Mouse (Mus musculus) ES-E14 (cell line): ENCODE results near the gene Rfx2. TPM values are rescaled to one million over a fixed set of nuclear protein-coding genes. Genes with fewer than 3 reads are reported as not detected.

Experiments
- DNase-seq: peaks from one replicate; pipeline ENCODE4 v3.0.0-alpha.2; 2013; ENCODE audit warnings: low read depth, low spot score
- H3K27ac ChIP-seq: 2 replicates; pipeline ENCODE4 v1.5.1; 2012; ENCODE audit warnings: low read depth, mild to moderate bottlenecking, low read length, moderate library complexity, mixed read lengths; ENCODE audit not compliant: poor library complexity, insufficient read depth, severe bottlenecking
- H3K36me3 ChIP-seq: 2 replicates; pipeline ENCODE4 v1.6.1; 2012; ENCODE audit warnings: mild to moderate bottlenecking, low read length, moderate library complexity, mixed read lengths; ENCODE audit not compliant: control insufficient read depth, poor library complexity, insufficient read depth, severe bottlenecking
- H3K4me1 ChIP-seq, 2 experiments: fragments of 150-350 bp in 1 of 2; sonication (generic) in 1 of 2; 2 replicates each; pipeline ENCODE4 v1.6.1; 2012; ENCODE audit warnings: low read length in 2 of 2, mild to moderate bottlenecking in 1 of 2, mixed read lengths in 1 of 2; ENCODE audit not compliant: control insufficient read depth in 2 of 2, insufficient read depth in 2 of 2, poor library complexity in 1 of 2
- H3K4me3 ChIP-seq, 2 experiments: fragments of 150-350 bp in 1 of 2; sonication (generic) in 1 of 2; 2 replicates each; pipeline ENCODE4 v1.5.1; 2012; ENCODE audit warnings: low read length in 2 of 2, low read depth in 1 of 2, mild to moderate bottlenecking in 1 of 2, mixed read lengths in 1 of 2; ENCODE audit not compliant: insufficient read depth in 1 of 2, poor library complexity in 1 of 2, severe bottlenecking in 1 of 2
- H3K9ac ChIP-seq: 2 replicates; pipeline ENCODE4 v1.6.1; 2012; ENCODE audit warnings: low read depth, mild to moderate bottlenecking, low read length, mixed read lengths; ENCODE audit not compliant: poor library complexity, insufficient read depth, severe bottlenecking
- H3K9me3 ChIP-seq: fragments of 150-350 bp; sonication (generic); 2 replicates; pipeline ENCODE4 v1.6.1; 2012; ENCODE audit warnings: low read depth, mild to moderate bottlenecking, low read length; ENCODE audit not compliant: control insufficient read depth, insufficient read depth
- CHD2 ChIP-seq: IDR thresholded peaks from 2 replicates; pipeline ENCODE4 v1.6.1; 2014; ENCODE audit warnings: mild to moderate bottlenecking, low read depth, low read length, inconsistent platforms
- HCFC1 ChIP-seq: IDR thresholded peaks from 2 replicates; pipeline ENCODE4 v1.6.1; 2012; ENCODE audit warnings: low read length, inconsistent platforms, borderline replicate concordance; ENCODE audit not compliant: insufficient read depth
- MAFK ChIP-seq: IDR thresholded peaks from 2 replicates; pipeline ENCODE4 v1.6.1; 2014; ENCODE audit warnings: mild to moderate bottlenecking, low read depth, low read length, inconsistent platforms; ENCODE audit not compliant: insufficient read depth
- ZC3H11A ChIP-seq: IDR thresholded peaks from 2 replicates; pipeline ENCODE4 v1.6.1; 2012; ENCODE audit warnings: low read depth, mild to moderate bottlenecking, inconsistent platforms, low read length, borderline replicate concordance
- ZNF384 ChIP-seq: IDR thresholded peaks from 2 replicates; pipeline ENCODE4 v1.6.1; 2012; ENCODE audit warnings: low read depth, low read length, inconsistent platforms
- in situ Hi-C, 2 experiments: fragments of 600-800 bp; cut with MboI; formaldehyde crosslinking; loops; one replicate each; pipeline ENCODE4 v1.15.1; 2025; ENCODE audit warnings: low sequenced_read_pairs in 2 of 2, inconsistent platforms in 1 of 2; ENCODE audit not compliant: unreplicated experiment in 2 of 2
- total RNA-seq: library from RNA; depleted of rRNA; stranded (reverse); fragments of 300-350 nt; gene quantifications from 2 replicates; pipeline ENCODE4 v1.2.3, GENCODE M21; 2012

Gene Rfx2
- total RNA-seq, 1 experiment: 15.8 TPM

- in situ Hi-C loops: no loop called here
- no peak overlapping the region for H3K27ac ChIP-seq
- H3K9me3 ChIP-seq: no peaks in the 10 kb centered on the region
- peaks cover 8 to 13% of the 10 kb centered on the region in 2 experiments for H3K4me1 ChIP-seq
- H3K4me3 ChIP-seq: no peak overlapping the region
- TF ChIP-seq MAFK (no peak), CHD2 (no peak), HCFC1 (no peak), ZC3H11A (no peak), ZNF384 (no peak)
- no peak overlapping the region; the same call in 1 of the 2 replicates for H3K9ac ChIP-seq
- H3K36me3 ChIP-seq: no peaks in the 10 kb centered on the region
- DNase-seq: no peak
Measured at GRCm38 (mm10) chr17:56858922-56859321, 28.1 kb upstream of the Rfx2 start.

GRCm38 (mm10) chr17:56858216-56858615 lies 27.4 kb upstream of the Rfx2 start:
- no peaks in the 10 kb centered on the region for H3K9me3 ChIP-seq
- no peak overlapping the region for H3K4me3 ChIP-seq
- peak; percentile 84 for DNase-seq
- no peak overlapping the region for H3K27ac ChIP-seq
- no peaks in the 10 kb centered on the region for H3K36me3 ChIP-seq
- H3K9ac ChIP-seq: no peak overlapping the region
- in situ Hi-C loops: no loop called here
- TF ChIP-seq ZC3H11A (peak; percentile 87; the same call in 1 of the 2 replicates), ZNF384 (no peak), CHD2 (no peak), MAFK (no peak), HCFC1 (peak; percentile 15; the same call in 1 of the 2 replicates)
- peaks cover 8 to 13% of the 10 kb centered on the region in 2 experiments for H3K4me1 ChIP-seq

GRCm38 (mm10) chr17:56855421-56855820 lies 24.6 kb upstream of the Rfx2 start:
- Histone ChIP-seq H3K9me3 (no peaks in the 10 kb centered on the region), H3K27ac (no peak overlapping the region), H3K4me3 (no peak overlapping the region)

GRCm38 (mm10) chr17:56851167-56851566 lies 20.4 kb upstream of the Rfx2 start:
- Histone ChIP-seq H3K36me3 (no peaks in the 10 kb centered on the region), H3K9ac (no peak overlapping the region), H3K4me3 (no peak overlapping the region), H3K4me1 (peaks cover 3 to 7% of the 10 kb centered on the region in 2 experiments; a peak in 3 of 4 replicates), H3K9me3 (no peaks in the 10 kb centered on the region), H3K27ac (no peak overlapping the region)
- no peak for DNase-seq
- TF ChIP-seq ZC3H11A (no peak), ZNF384 (no peak), MAFK (no peak), CHD2 (no peak), HCFC1 (no peak)
- in situ Hi-C loops: no loop called here

More at GRCm38 (mm10) chr17:56855421-56855820, 24.6 kb upstream of the Rfx2 start:
- no peak for DNase-seq
- H3K9ac ChIP-seq: no peak overlapping the region
- H3K4me1 ChIP-seq: peaks cover 4 to 5% of the 10 kb centered on the region in 2 experiments; a peak in 3 of 4 replicates
- in situ Hi-C loops: no loop called here
- no peaks in the 10 kb centered on the region for H3K36me3 ChIP-seq
- TF ChIP-seq CHD2 (no peak), ZC3H11A (no peak), HCFC1 (no peak), ZNF384 (no peak), MAFK (no peak)

- DNase-seq: no peak
- Histone ChIP-seq H3K9me3 (no peaks in the 10 kb centered on the region), H3K4me1 (peaks cover 5 to 7% of the 10 kb centered on the region in 2 experiments; a peak in 2 of 4 replicates), H3K36me3 (no peaks in the 10 kb centered on the region), H3K9ac (no peak overlapping the region), H3K4me3 (no peak overlapping the region), H3K27ac (no peak overlapping the region)
- no peak for TF ChIP-seq ZNF384
- in situ Hi-C loops: no loop called here
Measured at GRCm38 (mm10) chr17:56849710-56850109, 18.9 kb upstream of the Rfx2 start.
